Mouse (Mus musculus) brown adipose tissue, adult 24 weeks (tissue): ENCODE results near the gene Dmac2. TPM values are rescaled to one million over a fixed set of nuclear protein-coding genes. Genes with fewer than 3 reads are reported as not detected.

ENCODE experiments used
- H3K27ac ChIP-seq: fragments of 200-500 bp; replicated peaks from 2 replicates; pipeline ENCODE4 v1.5.1; 2012; ENCODE audit warnings: low read depth, mild to moderate bottlenecking, low read length
- H3K4me1 ChIP-seq: fragments of 200-500 bp; 2 replicates; pipeline ENCODE4 v1.6.1; 2012; ENCODE audit warnings: low read length, mixed read lengths; ENCODE audit not compliant: control insufficient read depth, insufficient read depth, insufficient read length
- H3K4me3 ChIP-seq: fragments of 200-500 bp; 2 replicates; pipeline ENCODE4 v1.5.1; 2012; ENCODE audit warnings: low read depth, mild to moderate bottlenecking, low read length, moderate library complexity; ENCODE audit not compliant: insufficient read depth
- polyA plus RNA-seq: library from polyadenylated mRNA; stranded (reverse); fragments of >200 nt; gene quantifications from 2 replicates; pipeline ENCODE4 v1.2.4, GENCODE M21; 2012; ENCODE audit not compliant: missing spikeins, insufficient read depth, insufficient read length

Dmac2 gene
- polyA plus RNA-seq, 1 experiment: 39.0 TPM

DNA sequence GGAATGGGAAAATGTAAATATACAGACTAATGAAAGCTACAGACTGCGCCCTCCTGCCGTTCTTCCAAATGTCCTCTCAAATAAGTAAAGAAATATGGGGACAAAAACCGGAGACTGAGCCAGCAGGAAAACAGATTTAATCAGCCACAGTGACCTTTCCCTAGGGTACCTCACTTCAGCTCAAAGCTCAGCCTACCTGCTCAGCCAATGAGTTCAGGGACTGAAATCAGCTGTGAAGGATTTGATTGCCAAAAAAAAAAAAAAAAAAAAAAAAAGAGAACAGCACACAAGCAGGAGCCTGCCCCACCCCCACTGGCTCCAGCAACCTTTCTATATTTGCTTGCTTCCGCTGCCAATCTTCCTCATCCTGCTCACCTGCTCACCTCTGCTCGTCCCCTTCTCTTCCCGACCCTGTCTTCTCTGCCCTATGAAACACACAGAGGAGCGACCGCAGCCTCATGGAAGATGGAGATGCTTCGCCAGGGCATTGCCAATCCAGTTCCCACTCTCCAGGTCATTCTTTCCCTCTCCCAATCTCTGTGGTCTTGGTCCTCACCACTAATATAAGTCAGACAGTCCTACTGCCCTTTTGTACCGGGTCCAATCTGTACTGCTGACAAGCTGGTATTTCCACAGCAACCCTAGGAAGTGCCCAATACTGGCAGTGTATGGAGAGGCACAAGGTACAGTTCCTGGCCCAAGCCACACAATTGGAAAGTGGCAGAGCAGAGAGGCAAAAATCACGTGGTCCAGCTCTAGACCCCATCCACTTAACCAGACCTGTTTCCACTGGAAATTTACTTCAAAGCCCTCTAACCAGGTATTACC, 36.6 kb downstream of the Dmac2 start:
- peaks cover 9% of the 10 kb centered on the region for H3K4me1 ChIP-seq
- H3K4me3 ChIP-seq: no peak overlapping the region
- peak overlapping the region; percentile 71 for H3K27ac ChIP-seq

DNA sequence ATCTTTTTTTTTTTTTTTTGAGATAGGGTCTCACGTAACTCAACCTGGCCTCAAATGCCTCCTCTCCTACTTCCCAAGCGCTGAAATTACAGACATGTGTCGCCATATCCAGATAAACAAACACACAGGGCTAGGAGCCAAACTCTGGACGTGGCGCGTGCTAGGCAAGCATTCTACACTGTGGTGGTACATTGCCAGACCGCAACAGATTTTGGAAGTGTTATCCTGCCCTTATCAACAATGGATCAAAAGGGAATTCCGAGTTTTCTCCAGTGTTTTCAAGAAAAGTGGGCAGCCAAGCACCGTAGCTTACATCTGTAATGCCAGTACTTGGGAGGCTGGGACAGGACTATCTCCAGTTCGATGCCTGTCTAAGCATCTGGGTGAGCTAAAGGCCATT, 38.6 kb downstream of the Dmac2 start:
- peak overlapping the region; percentile 77 for H3K4me3 ChIP-seq
- peak overlapping the region; percentile 96; the same call in 1 of the 2 replicates for H3K27ac ChIP-seq
- peaks cover 7% of the 10 kb centered on the region for H3K4me1 ChIP-seq

DNA sequence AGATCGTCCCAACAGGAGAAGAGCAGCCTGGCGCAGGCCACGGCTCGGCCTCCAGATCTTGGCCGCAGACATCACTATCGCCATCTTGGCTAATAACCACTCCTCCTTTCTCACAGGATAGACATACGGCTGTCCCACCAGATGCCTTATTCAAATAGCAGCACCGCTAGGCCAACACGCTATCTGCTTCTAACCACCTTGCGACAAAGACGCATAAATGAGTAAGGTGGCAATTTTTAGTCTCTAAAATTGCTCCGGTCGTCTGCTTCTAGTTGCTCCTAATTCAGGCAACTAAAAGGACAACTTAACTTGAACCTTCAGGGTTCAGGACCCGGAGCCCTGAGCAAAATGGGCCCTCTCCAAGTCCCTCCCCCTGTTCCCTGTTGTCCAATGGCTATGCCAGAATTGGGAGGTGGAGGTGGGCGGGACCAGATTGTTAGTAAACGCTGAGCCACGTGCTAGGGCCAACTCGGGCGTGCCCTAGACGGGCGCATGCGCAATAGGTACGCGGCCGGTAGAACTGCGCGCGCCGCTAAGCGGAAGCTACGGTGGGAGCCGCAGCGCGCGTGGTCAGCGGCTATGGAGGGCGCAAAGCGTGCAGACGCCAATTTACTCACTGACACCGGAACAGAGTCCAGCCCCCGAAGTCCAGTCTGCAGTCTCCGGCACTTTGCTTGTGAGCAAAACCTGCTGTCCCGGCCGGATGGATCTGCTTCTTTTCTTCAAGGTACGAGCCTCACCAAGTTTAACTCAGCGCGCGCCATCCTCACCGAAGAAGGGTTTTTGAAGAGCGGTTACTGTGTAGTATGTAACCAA, 39.7 kb downstream of the Dmac2 start, which contains the start of the genes Bckdha and Exosc5:
Gene Bckdha, minus strand, starts transcription at position 325 of the 816 bp plus-strand sequence.
Gene Exosc5, plus strand, starts transcription at position 508 of the 816 bp plus-strand sequence.
- H3K27ac ChIP-seq: peak within 1 kb of the TSS; percentile 96
- peak within 1 kb of the TSS; percentile 82 for H3K4me3 ChIP-seq
- H3K4me1 ChIP-seq: peaks cover 7% of the 10 kb centered on the region

DNA sequence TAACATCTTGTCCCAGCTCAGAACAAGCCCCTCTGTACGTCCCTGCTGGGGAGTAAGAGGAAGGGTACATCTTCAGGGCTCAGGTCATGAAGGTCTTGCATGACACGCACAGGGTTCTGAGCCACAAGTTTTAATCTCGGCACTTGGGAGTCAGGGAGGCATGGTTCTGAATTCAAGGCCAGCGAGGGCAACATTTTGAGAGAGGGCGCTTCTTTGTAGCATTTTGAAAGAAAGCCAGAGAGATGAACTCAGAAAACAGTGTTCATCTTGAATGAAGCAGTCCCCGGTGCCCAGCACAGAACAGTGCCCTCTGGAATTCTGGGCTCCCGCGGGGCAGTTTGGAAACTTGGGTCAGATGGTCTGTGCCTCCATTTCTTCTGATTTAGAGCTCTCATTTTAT, 47.2 kb downstream of the Dmac2 start:
- H3K27ac ChIP-seq: no peak overlapping the region
- H3K4me1 ChIP-seq: no peaks in the 10 kb centered on the region
- H3K4me3 ChIP-seq: no peak overlapping the region

DNA sequence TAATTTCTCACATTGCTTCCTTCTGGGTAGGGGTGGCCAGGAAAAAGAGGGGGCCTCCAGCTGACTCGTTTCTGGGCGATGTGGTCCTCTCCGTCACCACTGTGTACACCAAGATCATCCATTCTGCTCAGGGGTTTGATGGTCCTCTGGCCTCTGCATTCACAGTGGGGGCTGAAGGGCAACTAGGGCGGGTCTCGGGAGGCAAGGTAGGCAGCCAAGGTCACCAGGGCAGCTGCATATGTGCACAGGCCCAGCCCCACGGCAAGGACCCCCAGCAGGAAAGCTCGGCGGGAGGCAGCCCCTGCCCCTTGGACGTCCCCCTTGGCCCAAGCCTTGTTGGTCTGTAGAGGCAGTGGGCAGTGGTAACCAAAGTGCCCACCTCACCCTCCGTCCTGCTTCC, 49.9 kb downstream of the Dmac2 start:
- Histone ChIP-seq H3K4me1 (no peaks in the 10 kb centered on the region), H3K4me3 (no peak overlapping the region)

DNA sequence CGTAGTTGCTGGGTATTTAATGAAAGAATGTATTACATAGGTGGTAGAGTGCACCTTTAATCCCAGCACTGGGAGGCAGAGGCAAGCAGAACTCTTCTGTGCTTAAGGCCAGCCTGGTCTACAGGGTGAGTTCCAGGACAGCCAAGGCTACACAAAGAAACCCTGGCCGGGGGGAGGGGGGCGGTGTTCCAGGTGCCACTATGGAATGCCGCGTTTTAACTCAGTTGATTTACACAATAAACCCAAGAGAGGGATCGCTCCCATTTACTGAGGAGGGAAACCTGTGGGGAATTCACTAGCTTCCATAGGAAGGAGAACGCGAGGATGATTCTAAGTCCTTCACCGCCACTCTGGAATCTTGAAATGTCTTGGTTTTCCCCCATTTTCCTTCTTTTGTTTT, 50.4 kb downstream of the Dmac2 start:
- no peak overlapping the region for H3K4me3 ChIP-seq
- no peak overlapping the region for H3K27ac ChIP-seq
- no peaks in the 10 kb centered on the region; the same call in 1 of the 2 replicates for H3K4me1 ChIP-seq

More for the DNA sequence above, 49.9 kb downstream of the Dmac2 start:
- no peak overlapping the region for H3K27ac ChIP-seq

DNA sequence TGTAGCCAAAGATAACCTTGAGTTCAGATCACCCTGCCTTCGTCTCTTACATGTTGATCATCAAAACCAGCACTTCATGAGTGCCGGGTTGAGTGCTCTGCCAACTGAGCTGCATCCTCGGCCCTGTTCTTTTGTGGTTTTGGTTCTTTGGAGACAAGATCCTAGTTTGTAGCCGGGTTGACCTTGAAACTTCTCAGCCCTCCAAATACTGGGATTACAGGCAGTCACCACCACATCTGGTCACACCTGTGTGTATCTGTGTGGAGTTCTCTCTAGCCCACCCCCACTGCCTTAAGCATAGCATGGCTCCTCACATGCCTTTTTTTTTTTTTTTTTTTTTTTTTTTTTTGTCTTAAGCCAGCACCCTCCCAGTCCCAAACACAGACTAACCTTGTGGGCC, 50.9 kb downstream of the Dmac2 start:
- no peak overlapping the region for H3K27ac ChIP-seq
- H3K4me3 ChIP-seq: no peak overlapping the region
- H3K4me1 ChIP-seq: no peaks in the 10 kb centered on the region; the same call in 1 of the 2 replicates

DNA sequence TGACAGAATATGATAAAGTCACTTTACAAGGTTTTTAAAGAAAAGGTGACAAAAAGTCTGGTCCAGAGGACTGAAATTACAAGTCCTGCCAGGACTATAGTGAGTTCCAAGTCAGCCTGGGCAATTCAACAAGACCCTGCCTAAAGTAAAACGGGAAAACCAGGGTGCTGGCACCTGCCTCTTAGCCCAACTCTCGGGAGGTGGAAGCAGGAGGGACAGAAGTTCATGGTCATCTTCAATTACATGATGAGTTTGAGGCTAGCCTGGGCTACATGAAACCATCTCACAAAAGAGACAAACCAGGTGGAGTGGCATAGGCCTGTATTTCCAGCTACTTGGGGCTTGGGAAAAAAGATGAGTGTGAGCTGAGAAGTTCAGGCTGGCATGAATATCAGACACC, 52.5 kb downstream of the Dmac2 start:
- H3K4me1 ChIP-seq: no peaks in the 10 kb centered on the region; the same call in 1 of the 2 replicates
- H3K4me3 ChIP-seq: no peak overlapping the region
- no peak overlapping the region for H3K27ac ChIP-seq

DNA sequence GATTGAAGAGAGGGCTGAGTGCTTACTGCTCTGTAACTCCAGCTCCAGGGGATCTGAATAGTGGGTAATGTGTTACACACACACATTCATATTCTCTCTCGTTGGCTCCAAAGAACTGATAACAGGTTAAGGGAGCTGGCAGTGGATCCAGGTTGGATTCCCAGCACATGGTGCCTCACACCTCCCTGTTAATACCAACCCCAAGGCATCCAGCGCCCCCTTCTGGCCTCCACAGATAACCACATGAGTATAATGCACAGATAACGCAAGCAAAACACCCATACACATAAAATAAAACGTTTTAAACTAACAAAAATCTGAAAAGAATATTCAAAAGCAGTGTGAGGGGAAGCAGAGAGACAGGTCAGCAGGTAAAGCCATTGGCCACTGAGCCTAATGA, 53.2 kb downstream of the Dmac2 start:
- Histone ChIP-seq H3K4me1 (no peaks in the 10 kb centered on the region; the same call in 1 of the 2 replicates), H3K27ac (no peak overlapping the region), H3K4me3 (no peak overlapping the region)

DNA sequence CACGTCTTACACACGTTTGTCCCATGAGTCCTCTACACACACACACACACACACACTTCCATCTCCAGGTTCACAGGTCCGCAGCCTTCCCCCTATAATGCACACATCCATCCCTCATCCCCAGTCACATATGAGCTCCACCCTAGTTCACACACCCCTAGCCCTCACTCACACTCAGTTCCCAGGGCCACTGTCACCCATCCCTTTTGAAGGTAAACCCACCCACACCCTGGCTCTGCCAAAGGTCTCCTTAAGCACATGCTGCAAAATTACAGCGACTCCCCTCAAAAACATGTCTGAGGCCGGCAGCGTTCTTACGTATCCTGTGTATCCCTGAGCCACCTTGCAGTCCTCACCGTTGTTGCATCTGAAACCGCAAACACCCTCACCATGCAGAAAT, 55.1 kb downstream of the Dmac2 start:
- Histone ChIP-seq H3K4me1 (no peaks in the 10 kb centered on the region; the same call in 1 of the 2 replicates), H3K4me3 (no peak overlapping the region), H3K27ac (no peak overlapping the region)

DNA sequence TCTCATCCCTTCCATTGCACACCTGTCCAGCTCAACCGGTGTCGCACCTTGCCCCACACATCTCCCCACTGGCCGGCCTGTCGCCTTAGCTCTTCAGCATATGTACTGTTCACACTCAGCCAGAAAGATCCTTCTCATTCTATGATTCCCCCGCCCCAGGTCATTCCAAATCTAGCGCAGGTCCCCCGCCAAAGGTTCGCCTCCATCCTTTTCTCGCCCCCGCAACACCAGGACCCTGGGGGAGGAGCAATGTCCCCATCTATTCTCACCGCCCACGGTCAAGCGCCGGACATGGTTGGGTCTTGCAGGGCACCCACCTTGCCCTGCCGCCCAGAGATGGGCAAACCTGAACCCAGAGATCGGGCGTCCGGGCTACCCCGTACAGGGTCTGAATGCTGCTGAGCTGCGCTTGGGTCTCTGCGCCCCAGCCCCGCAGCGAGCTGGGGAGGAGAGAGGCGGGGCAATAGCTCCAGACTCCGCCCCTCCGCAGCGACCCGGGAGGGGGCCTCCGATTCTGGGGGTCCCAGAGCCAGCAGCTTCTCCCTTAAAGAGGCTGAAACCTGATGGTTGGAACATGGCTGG, 55.6 kb downstream of the Dmac2 start, which contains the start of gene Tmem91:
Gene Tmem91, minus strand, starts transcription at position 448 of the 582 bp plus-strand sequence.
- Histone ChIP-seq H3K27ac (no peak within 1 kb of the TSS), H3K4me3 (no peak within 1 kb of the TSS), H3K4me1 (no peaks in the 10 kb centered on the region; the same call in 1 of the 2 replicates)

Other genes starting within 250 kb of the Dmac2 start
- gene Cnfn, start 249.7 kb upstream of the Dmac2 start, polyA plus RNA-seq: not detected in 2 replicates
- gene Lipe, start 220.7 kb upstream of the Dmac2 start, polyA plus RNA-seq: 1,111 and 1,189 TPM in 2 replicates
- gene Cxcl17, start 206.5 kb upstream of the Dmac2 start, polyA plus RNA-seq: not detected in 2 replicates
- gene Ceacam1, start 141.8 kb upstream of the Dmac2 start, polyA plus RNA-seq: 4.3 and 8.3 TPM in 2 replicates
- not detected in 2 replicates for gene Ceacam2, start 79.6 kb upstream of the Dmac2 start, polyA plus RNA-seq
- gene Erich4, start 3.5 kb upstream of the Dmac2 start, polyA plus RNA-seq: not detected in 2 replicates
- 0.83 and 1.2 TPM in 2 replicates for gene B3gnt8, start 7.2 kb downstream of the Dmac2 start, polyA plus RNA-seq
- 622 and 668 TPM in 2 replicates for gene Bckdha, start 39.6 kb downstream of the Dmac2 start, polyA plus RNA-seq
- gene Exosc5, start 39.8 kb downstream of the Dmac2 start, polyA plus RNA-seq: 38.1 and 39.7 TPM in 2 replicates
- gene Tmem91, start 55.8 kb downstream of the Dmac2 start, polyA plus RNA-seq: not detected in 2 replicates
- gene B9d2, start 61.4 kb downstream of the Dmac2 start, polyA plus RNA-seq: 8.8 and 10.9 TPM in 2 replicates
- gene Tgfb1, start 67.6 kb downstream of the Dmac2 start, polyA plus RNA-seq: 11.7 and 13.2 TPM in 2 replicates
- 16.9 and 17.0 TPM in 2 replicates for gene Ccdc97, start 99.7 kb downstream of the Dmac2 start, polyA plus RNA-seq
- 42.6 and 44.5 TPM in 2 replicates for gene Hnrnpul1, start 135.3 kb downstream of the Dmac2 start, polyA plus RNA-seq
- 18.6 and 24.1 TPM in 2 replicates for gene Axl, start 169.3 kb downstream of the Dmac2 start, polyA plus RNA-seq
- gene Cyp2s1, start 197.5 kb downstream of the Dmac2 start, polyA plus RNA-seq: not detected in 2 replicates